Mouse (Mus musculus) embryonic facial prominence, embryonic 13.5 days (tissue): ENCODE measurements around the gene Isl1. TPM values are rescaled to one million over a fixed set of nuclear protein-coding genes. Genes with fewer than 3 reads are reported as not detected.

Experiments used
- ATAC-seq: fragments of 200-750 bp; cut with Nextera tagmentation; 2 replicates; pipeline ENCODE4 v1.8.0; 2017; ENCODE audit warnings: low read depth; ENCODE audit not compliant: insufficient number of reproducible peaks, insufficient read depth, low FRiP score, low TSS enrichment
- H3K27ac ChIP-seq: fragments of 300-500 bp; sonication (generic); 2 replicates; pipeline ENCODE4 v1.5.1; 2015; ENCODE audit warnings: moderate library complexity, mild to moderate bottlenecking, inconsistent platforms
- H3K27me3 ChIP-seq: fragments of 300-500 bp; sonication (generic); 2 replicates; pipeline ENCODE4 v1.6.1; 2015; ENCODE audit warnings: mild to moderate bottlenecking, inconsistent platforms
- H3K36me3 ChIP-seq: fragments of 300-500 bp; sonication (generic); 2 replicates; pipeline ENCODE4 v1.6.1; 2015; ENCODE audit warnings: mild to moderate bottlenecking, inconsistent platforms
- H3K4me1 ChIP-seq: fragments of 300-500 bp; sonication (generic); 2 replicates; pipeline ENCODE4 v1.6.1; 2015; ENCODE audit warnings: inconsistent platforms
- H3K4me2 ChIP-seq: fragments of 300-500 bp; sonication (generic); 2 replicates; pipeline ENCODE4 v1.6.1; 2015; ENCODE audit warnings: moderate library complexity, mild to moderate bottlenecking, inconsistent platforms
- H3K4me3 ChIP-seq: fragments of 300-500 bp; sonication (generic); 2 replicates; pipeline ENCODE4 v1.5.1; 2015; ENCODE audit warnings: mild to moderate bottlenecking, inconsistent platforms
- H3K9ac ChIP-seq: fragments of 300-500 bp; sonication (generic); 2 replicates; pipeline ENCODE4 v1.6.1; 2015; ENCODE audit warnings: mild to moderate bottlenecking, inconsistent platforms
- H3K9me3 ChIP-seq: fragments of 300-500 bp; sonication (generic); 2 replicates; pipeline ENCODE4 v1.6.1; 2016; ENCODE audit warnings: inconsistent platforms
- WGBS: fragments of 180-500 bp; shearing (Covaris S2); methylation state at CpG from one replicate; pipeline ENCODE4 v1.1.7; 2015; ENCODE audit warnings: mixed read lengths; 5-methylcytosine and 5-hydroxymethylcytosine counted together
- polyA plus RNA-seq: library from polyadenylated mRNA; unstranded; fragments of >200 nt; fragmentation: Nextera tagmentation; extraction: Ambion mirVana; gene quantifications from 2 replicates; pipeline ENCODE4 v1.2.1, GENCODE M21; 2015

The Isl1 gene
- polyA plus RNA-seq, 1 experiment from 2014 or later, result 9.4 TPM

DNA sequence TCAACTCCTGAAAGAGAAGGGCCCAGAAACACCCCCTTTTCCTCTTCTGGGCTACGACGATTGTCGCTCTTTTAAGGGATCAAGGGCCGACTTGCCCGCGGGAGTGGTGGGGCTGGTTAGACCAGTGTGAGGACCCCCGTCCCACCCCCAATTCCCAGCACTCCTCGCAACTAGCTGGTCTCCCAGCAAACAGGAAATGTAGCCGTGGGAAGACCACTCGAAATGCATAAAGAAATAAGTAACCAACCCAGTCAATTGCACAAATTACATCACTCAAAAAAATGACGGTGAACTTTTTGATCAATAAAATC lies 15.4 kb downstream of the Isl1 start:
- H3K36me3 ChIP-seq, result no peaks in the 10 kb centered on the region
- no peak for ATAC-seq

GRCm38 (mm10) chr13:116293301-116294150 lies 16.0 kb downstream of the Isl1 start:
- Histone ChIP-seq H3K9me3 (no peaks in the 10 kb centered on the region), H3K27ac (peak overlapping the region; percentile 44; the same call in 1 of the 2 replicates), H3K4me3 (peak overlapping the region; percentile 29), H3K4me1 (peaks cover 15% of the 10 kb centered on the region), H3K36me3 (no peaks in the 10 kb centered on the region), H3K4me2 (peak overlapping the region; percentile 55), H3K9ac (peak overlapping the region; percentile 54; the same call in 1 of the 2 replicates), H3K27me3 (peaks cover 59% of the 10 kb centered on the region)
- peak; percentile 44; the same call in 1 of the 2 replicates for ATAC-seq
- 4% methylated on average over 27 of the region's 27 CpGs for WGBS

More for the DNA sequence above, 15.4 kb downstream of the Isl1 start:
- peaks cover 65% of the 10 kb centered on the region for H3K27me3 ChIP-seq
- peak overlapping the region; percentile 29 for H3K4me3 ChIP-seq
- peak overlapping the region; percentile 54; the same call in 1 of the 2 replicates for H3K9ac ChIP-seq
- no peaks in the 10 kb centered on the region for H3K9me3 ChIP-seq
- H3K27ac ChIP-seq, result peak overlapping the region; percentile 44; the same call in 1 of the 2 replicates
- H3K4me1 ChIP-seq, result peaks cover 15% of the 10 kb centered on the region
- H3K4me2 ChIP-seq, result peak overlapping the region; percentile 55
- under 1% methylated on average over 11 of the region's 11 CpGs for WGBS

DNA sequence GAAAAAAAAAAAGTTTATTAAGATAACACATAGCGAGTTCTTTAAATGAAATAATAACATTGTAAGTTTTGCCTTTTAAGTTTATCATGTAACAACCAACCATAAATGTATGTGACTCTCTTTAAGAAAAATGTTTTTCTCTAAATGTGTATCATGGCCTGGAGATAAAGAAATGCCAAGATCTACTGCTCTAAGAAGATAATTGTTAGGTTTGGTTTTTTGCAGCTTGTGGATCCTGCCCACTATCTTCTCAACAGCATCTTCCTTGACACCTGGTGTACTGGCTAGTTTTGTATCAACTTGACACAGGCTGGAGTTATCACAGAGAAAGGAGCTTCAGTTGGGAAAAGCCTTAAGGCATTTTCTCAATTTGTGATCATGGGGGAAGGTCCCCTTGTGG lies 19.8 kb downstream of the Isl1 start:
- 87% methylated on average over 1 of the region's 1 CpGs for WGBS
- no peak for ATAC-seq
- H3K27me3 ChIP-seq, result peaks cover 24% of the 10 kb centered on the region

DNA sequence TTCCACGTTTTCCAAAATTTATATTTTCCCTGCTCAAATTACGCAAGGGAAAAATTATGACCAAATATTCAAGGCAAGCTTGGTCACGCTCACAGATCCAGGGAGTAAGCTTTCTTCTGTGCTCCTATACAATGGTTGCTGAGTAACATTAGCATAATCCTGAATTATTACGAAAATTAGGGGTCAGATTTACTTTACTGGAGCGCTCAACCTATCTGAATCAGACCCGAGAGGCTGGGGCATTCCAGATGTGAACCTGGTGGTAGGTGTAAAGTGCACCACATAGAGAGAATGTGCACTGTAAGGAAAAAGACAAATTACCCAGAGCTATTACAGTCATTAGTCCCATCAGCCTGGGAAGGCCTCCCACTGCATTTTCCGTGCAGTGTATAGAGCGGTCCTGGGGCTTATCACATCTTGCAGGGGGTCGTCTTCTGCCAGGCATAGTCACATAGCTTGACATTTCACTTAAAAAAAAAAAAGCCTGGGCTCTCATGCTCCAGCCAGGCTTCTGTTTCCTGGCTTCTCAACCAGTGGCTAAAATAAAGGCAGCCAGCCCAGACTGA lies 30.2 kb downstream of the Isl1 start:
- no peak overlapping the region for H3K4me3 ChIP-seq
- no peak for ATAC-seq
- no peaks in the 10 kb centered on the region for H3K27me3 ChIP-seq
- no peak overlapping the region for H3K4me2 ChIP-seq
- H3K36me3 ChIP-seq, result no peaks in the 10 kb centered on the region
- H3K9ac ChIP-seq, result no peak overlapping the region
- H3K4me1 ChIP-seq, result no peaks in the 10 kb centered on the region
- 51% methylated on average over 9 of the region's 9 CpGs for WGBS
- no peak overlapping the region for H3K27ac ChIP-seq
- no peaks in the 10 kb centered on the region for H3K9me3 ChIP-seq

More for the DNA sequence above, 19.8 kb downstream of the Isl1 start:
- no peak overlapping the region for H3K4me3 ChIP-seq
- no peak overlapping the region for H3K27ac ChIP-seq
- no peaks in the 10 kb centered on the region for H3K36me3 ChIP-seq
- no peaks in the 10 kb centered on the region for H3K9me3 ChIP-seq
- H3K9ac ChIP-seq, result no peak overlapping the region
- H3K4me2 ChIP-seq, result no peak overlapping the region
- peaks cover 7% of the 10 kb centered on the region for H3K4me1 ChIP-seq
